Mouse (Mus musculus): ENCODE measurements around the gene Ube2z.

- TF ChIP-seq CTCF (IDR thresholded peaks at IDR 0.05; ENCODE audit: low read depth): no peak
- TF ChIP-seq EP300 (IDR thresholded peaks at IDR 0.05; ENCODE audit: low read depth): no peak
These were observed 10.0 kb upstream of the Ube2z start for GRCm38 (mm10) chr11:96075177-96075508.
